Mouse (Mus musculus): ENCODE results near the gene Eml4. TPM values are rescaled to one million over a fixed set of nuclear protein-coding genes. Genes with fewer than 3 reads are reported as not detected.

Gene Eml4
- polyA plus RNA-seq, 1 experiment from 2014 or later = 34.4 TPM

GRCm38 (mm10) chr17:83359934-83360333 lies 9.2 kb downstream of the Eml4 start:
- Histone ChIP-seq H3K9ac (replicated peaks; ENCODE audit: low read length) (no peak overlapping the region), H3K27me3 (ENCODE audit: insufficient read depth, low read length) (no peaks in the 10 kb centered on the region), H3K9me3 (ENCODE audit: low read length) (no peaks in the 10 kb centered on the region), H3K4me1 (ENCODE audit: insufficient read depth, low read length) (peaks cover 22% of the 10 kb centered on the region), H3K4me2 (replicated peaks; ENCODE audit: low read depth, low read length) (no peak overlapping the region), H3K27ac (ENCODE audit: low read length) (no peak overlapping the region), H3K4me3 (ENCODE audit: low read length) (no peak overlapping the region), H3K36me3 (ENCODE audit: insufficient read depth, low read length) (0 out of 2 replicates have a peak, but pooled peaks cover 3% of the 10 kb centered on the region)
- ATAC-seq (ENCODE audit: low FRiP score, low TSS enrichment) = no peak
- 75% methylated on average over 4 of the region's 4 CpGs for WGBS

GRCm38 (mm10) chr17:83360796-83361566 lies 10.2 kb downstream of the Eml4 start:
- Histone ChIP-seq H3K4me1 (ENCODE audit: insufficient read depth, low read length) (peaks cover 26% of the 10 kb centered on the region), H3K9me3 (ENCODE audit: low read length) (no peaks in the 10 kb centered on the region), H3K4me2 (replicated peaks; ENCODE audit: low read depth, low read length) (no peak overlapping the region), H3K27me3 (ENCODE audit: insufficient read depth, low read length) (no peaks in the 10 kb centered on the region), H3K9ac (replicated peaks; ENCODE audit: low read length) (no peak overlapping the region), H3K36me3 (ENCODE audit: insufficient read depth, low read length) (0 out of 2 replicates have a peak, but pooled peaks cover 3% of the 10 kb centered on the region), H3K4me3 (ENCODE audit: low read length) (no peak overlapping the region), H3K27ac (ENCODE audit: low read length) (no peak overlapping the region)
- ATAC-seq (ENCODE audit: low FRiP score, low TSS enrichment) = no peak
- WGBS = 68% methylated on average over 13 of the region's 13 CpGs

- Histone ChIP-seq H3K27me3 (ENCODE audit: insufficient read depth, low read length) (no peaks in the 10 kb centered on the region), H3K27ac (ENCODE audit: low read length) (0 out of 2 replicates have a peak overlapping the region, but pooled peaks have one; percentile 10), H3K9me3 (ENCODE audit: low read length) (no peaks in the 10 kb centered on the region), H3K9ac (replicated peaks; ENCODE audit: low read length) (no peak overlapping the region), H3K4me1 (ENCODE audit: insufficient read depth, low read length) (peaks cover 31% of the 10 kb centered on the region), H3K4me2 (replicated peaks; ENCODE audit: low read depth, low read length) (peak overlapping the region; percentile 15; the same call in 1 of the 2 replicates), H3K36me3 (ENCODE audit: insufficient read depth, low read length) (0 out of 2 replicates have a peak, but pooled peaks cover 3% of the 10 kb centered on the region), H3K4me3 (ENCODE audit: low read length) (no peak overlapping the region)
- no peak for ATAC-seq (ENCODE audit: low FRiP score, low TSS enrichment)
- WGBS = 46% methylated on average over 3 of the region's 3 CpGs
Measured at GRCm38 (mm10) chr17:83363081-83363480, 12.3 kb downstream of the Eml4 start.

GRCm38 (mm10) chr17:83364296-83364695 lies 13.6 kb downstream of the Eml4 start:
- Histone ChIP-seq H3K36me3 (ENCODE audit: insufficient read depth, low read length) (0 out of 2 replicates have a peak, but pooled peaks cover 3% of the 10 kb centered on the region), H3K27me3 (ENCODE audit: insufficient read depth, low read length) (no peaks in the 10 kb centered on the region), H3K27ac (ENCODE audit: low read length) (no peak overlapping the region), H3K4me2 (replicated peaks; ENCODE audit: low read depth, low read length) (no peak overlapping the region), H3K9me3 (ENCODE audit: low read length) (no peaks in the 10 kb centered on the region), H3K9ac (replicated peaks; ENCODE audit: low read length) (no peak overlapping the region), H3K4me1 (ENCODE audit: insufficient read depth, low read length) (peaks cover 31% of the 10 kb centered on the region), H3K4me3 (ENCODE audit: low read length) (no peak overlapping the region)
- 78% methylated on average over 5 of the region's 5 CpGs for WGBS
- no peak for ATAC-seq (ENCODE audit: low FRiP score, low TSS enrichment)

GRCm38 (mm10) chr17:83365130-83365529 lies 14.4 kb downstream of the Eml4 start:
- no peak overlapping the region for H3K9ac ChIP-seq (replicated peaks; ENCODE audit: low read length)
- no peak overlapping the region for H3K4me2 ChIP-seq (replicated peaks; ENCODE audit: low read depth, low read length)
- WGBS = 69% methylated on average over 2 of the region's 2 CpGs
- no peaks in the 10 kb centered on the region for H3K9me3 ChIP-seq (ENCODE audit: low read length)
- no peaks in the 10 kb centered on the region for H3K36me3 ChIP-seq (ENCODE audit: insufficient read depth, low read length)
- no peak for ATAC-seq (ENCODE audit: low FRiP score, low TSS enrichment)
- H3K4me3 ChIP-seq (ENCODE audit: low read length) = no peak overlapping the region
- H3K27ac ChIP-seq (ENCODE audit: low read length) = no peak overlapping the region
- no peaks in the 10 kb centered on the region for H3K27me3 ChIP-seq (ENCODE audit: insufficient read depth, low read length)
- peaks cover 28% of the 10 kb centered on the region for H3K4me1 ChIP-seq (ENCODE audit: insufficient read depth, low read length)

- Histone ChIP-seq H3K4me3 (ENCODE audit: low read length) (no peak overlapping the region), H3K4me2 (replicated peaks; ENCODE audit: low read depth, low read length) (no peak overlapping the region), H3K27ac (ENCODE audit: low read length) (peak overlapping the region; percentile 67; the same call in 1 of the 2 replicates), H3K9ac (replicated peaks; ENCODE audit: low read length) (no peak overlapping the region), H3K9me3 (ENCODE audit: low read length) (no peaks in the 10 kb centered on the region), H3K4me1 (ENCODE audit: insufficient read depth, low read length) (peaks cover 28% of the 10 kb centered on the region), H3K36me3 (ENCODE audit: insufficient read depth, low read length) (no peaks in the 10 kb centered on the region), H3K27me3 (ENCODE audit: insufficient read depth, low read length) (no peaks in the 10 kb centered on the region)
- no peak for ATAC-seq (ENCODE audit: low FRiP score, low TSS enrichment)
- 34% methylated on average over 11 of the region's 11 CpGs for WGBS
Measured at GRCm38 (mm10) chr17:83365614-83366355, 15.1 kb downstream of the Eml4 start.

- Histone ChIP-seq H3K4me3 (ENCODE audit: low read length) (no peak overlapping the region), H3K27ac (ENCODE audit: low read length) (no peak overlapping the region), H3K36me3 (ENCODE audit: insufficient read depth, low read length) (no peaks in the 10 kb centered on the region), H3K27me3 (ENCODE audit: insufficient read depth, low read length) (no peaks in the 10 kb centered on the region), H3K9ac (replicated peaks; ENCODE audit: low read length) (no peak overlapping the region), H3K9me3 (ENCODE audit: low read length) (no peaks in the 10 kb centered on the region), H3K4me1 (ENCODE audit: insufficient read depth, low read length) (peaks cover 28% of the 10 kb centered on the region), H3K4me2 (replicated peaks; ENCODE audit: low read depth, low read length) (no peak overlapping the region)
- ATAC-seq (ENCODE audit: low FRiP score, low TSS enrichment) = no peak
- WGBS = 75% methylated on average over 5 of the region's 5 CpGs
Measured at GRCm38 (mm10) chr17:83367387-83367786, 16.7 kb downstream of the Eml4 start.

GRCm38 (mm10) chr17:83374123-83374522 lies 23.4 kb downstream of the Eml4 start:
- H3K4me3 ChIP-seq (ENCODE audit: low read length) = no peak overlapping the region
- H3K36me3 ChIP-seq (ENCODE audit: insufficient read depth, low read length) = no peaks in the 10 kb centered on the region
- ATAC-seq (ENCODE audit: low FRiP score, low TSS enrichment) = no peak
- H3K4me2 ChIP-seq (replicated peaks; ENCODE audit: low read depth, low read length) = no peak overlapping the region
- H3K27me3 ChIP-seq (ENCODE audit: insufficient read depth, low read length) = no peaks in the 10 kb centered on the region
- H3K27ac ChIP-seq (ENCODE audit: low read length) = no peak overlapping the region
- H3K9ac ChIP-seq (replicated peaks; ENCODE audit: low read length) = no peak overlapping the region
- H3K4me1 ChIP-seq (ENCODE audit: insufficient read depth, low read length) = peaks cover 26% of the 10 kb centered on the region
- H3K9me3 ChIP-seq (ENCODE audit: low read length) = no peaks in the 10 kb centered on the region

GRCm38 (mm10) chr17:83375848-83376247 lies 25.1 kb downstream of the Eml4 start:
- no peak for ATAC-seq (ENCODE audit: low FRiP score, low TSS enrichment)
- no peaks in the 10 kb centered on the region for H3K36me3 ChIP-seq (ENCODE audit: insufficient read depth, low read length)
- 61% methylated on average over 3 of the region's 3 CpGs for WGBS
- H3K27me3 ChIP-seq (ENCODE audit: insufficient read depth, low read length) = no peaks in the 10 kb centered on the region
- H3K27ac ChIP-seq (ENCODE audit: low read length) = no peak overlapping the region
- H3K4me1 ChIP-seq (ENCODE audit: insufficient read depth, low read length) = peaks cover 26% of the 10 kb centered on the region
- H3K4me2 ChIP-seq (replicated peaks; ENCODE audit: low read depth, low read length) = no peak overlapping the region
- H3K4me3 ChIP-seq (ENCODE audit: low read length) = no peak overlapping the region
- H3K9ac ChIP-seq (replicated peaks; ENCODE audit: low read length) = no peak overlapping the region
- no peaks in the 10 kb centered on the region for H3K9me3 ChIP-seq (ENCODE audit: low read length)

- Histone ChIP-seq H3K4me2 (replicated peaks; ENCODE audit: low read depth, low read length) (no peak overlapping the region), H3K36me3 (ENCODE audit: insufficient read depth, low read length) (no peaks in the 10 kb centered on the region), H3K27me3 (ENCODE audit: insufficient read depth, low read length) (no peaks in the 10 kb centered on the region), H3K9ac (replicated peaks; ENCODE audit: low read length) (no peak overlapping the region), H3K4me1 (ENCODE audit: insufficient read depth, low read length) (peaks cover 26% of the 10 kb centered on the region), H3K4me3 (ENCODE audit: low read length) (no peak overlapping the region), H3K9me3 (ENCODE audit: low read length) (no peaks in the 10 kb centered on the region), H3K27ac (ENCODE audit: low read length) (no peak overlapping the region)
- ATAC-seq (ENCODE audit: low FRiP score, low TSS enrichment) = 0 out of 2 replicates have a peak, but pooled peaks have one; percentile 40
- WGBS = 47% methylated on average over 4 of the region's 4 CpGs
Measured at GRCm38 (mm10) chr17:83376801-83377200, 26.1 kb downstream of the Eml4 start.
